Mouse (Mus musculus) spleen, adult 12 weeks (tissue): ENCODE measurements at regions not wholly inside any gene's neighbourhood (a gene's known extent, or its start where the extent isn't known, plus 50 kb on each side); places are given as distances from the start of the nearest gene placed in this dataset.

Source experiments
- DNase-seq: peaks from one replicate; pipeline ENCODE4 v3.0.0; 2022; ENCODE audit warnings: low spot score

DNA sequence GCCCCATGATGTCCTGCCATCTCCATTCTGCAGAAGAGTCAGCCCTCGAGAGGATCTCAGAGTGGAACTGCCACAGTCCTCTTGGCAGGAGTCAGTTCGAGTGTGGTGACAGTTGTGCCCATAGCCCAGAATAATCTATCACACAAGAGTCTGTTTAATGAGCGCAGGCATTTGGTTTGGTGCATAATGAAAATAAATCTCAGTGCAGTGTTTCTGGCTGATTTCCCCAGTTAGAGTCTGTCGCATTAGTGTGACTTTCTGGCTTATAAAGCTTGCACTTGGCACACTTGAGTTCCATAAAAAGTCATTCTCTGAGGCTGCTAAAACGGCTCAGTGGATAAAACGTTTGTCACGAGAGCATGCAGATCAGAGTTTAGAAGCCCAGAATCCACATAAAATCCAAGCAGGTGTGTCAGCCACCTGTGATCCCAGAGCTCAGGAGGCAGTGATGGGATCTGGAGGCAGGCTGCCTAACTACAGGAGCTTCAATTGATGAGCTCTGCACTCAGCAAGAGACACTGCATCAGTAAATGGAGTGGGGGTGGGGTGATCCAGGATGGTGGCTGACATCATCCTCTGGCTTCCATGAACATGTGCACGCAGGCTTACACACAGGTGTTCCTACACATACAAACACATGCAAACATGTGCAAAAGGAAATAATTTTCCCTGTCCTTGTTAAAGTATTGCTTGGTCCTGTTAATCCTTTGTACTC lies 578.5 kb downstream of the Plekhb2 start:
- DNase-seq: no peak

DNA sequence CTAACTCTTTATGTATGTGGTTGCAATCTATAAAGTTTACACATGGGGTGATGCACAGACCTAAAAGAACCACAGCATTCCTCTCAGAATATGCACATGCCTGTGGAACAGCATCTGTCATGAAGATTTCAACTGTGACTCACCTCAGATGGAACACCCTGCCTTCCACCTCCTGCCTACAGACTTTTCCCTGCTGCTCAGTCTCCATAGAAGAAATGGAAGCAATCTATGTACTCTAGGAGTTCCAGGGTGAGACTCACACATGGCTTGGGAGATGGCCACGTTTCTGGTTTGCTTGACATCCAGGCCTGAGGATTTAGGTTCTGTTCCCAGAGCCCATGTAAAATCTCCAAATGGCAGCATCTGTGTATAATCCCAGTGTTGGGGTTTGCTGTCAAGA lies 579.7 kb downstream of the Plekhb2 start:
- no peak for DNase-seq

DNA sequence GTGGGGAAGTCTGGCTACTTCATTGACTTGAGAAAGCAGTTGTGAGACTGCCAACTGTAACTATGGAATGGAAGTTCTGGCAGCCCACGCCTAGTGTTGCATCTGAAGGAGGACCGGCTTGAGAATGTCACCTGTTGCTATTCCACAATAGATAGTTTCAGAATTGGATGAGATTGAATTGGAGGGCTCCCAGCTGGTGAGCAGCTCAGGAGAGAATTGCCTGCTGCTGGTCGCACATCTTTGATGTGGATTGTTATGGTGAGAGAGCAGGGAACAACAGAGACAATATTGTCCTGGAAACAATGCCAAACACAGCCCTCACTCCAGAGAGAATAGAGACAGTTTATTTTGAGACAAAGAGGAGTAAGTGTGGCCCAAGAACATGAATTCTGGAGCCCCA lies 585.9 kb downstream of the Plekhb2 start:
- no peak for DNase-seq

DNA sequence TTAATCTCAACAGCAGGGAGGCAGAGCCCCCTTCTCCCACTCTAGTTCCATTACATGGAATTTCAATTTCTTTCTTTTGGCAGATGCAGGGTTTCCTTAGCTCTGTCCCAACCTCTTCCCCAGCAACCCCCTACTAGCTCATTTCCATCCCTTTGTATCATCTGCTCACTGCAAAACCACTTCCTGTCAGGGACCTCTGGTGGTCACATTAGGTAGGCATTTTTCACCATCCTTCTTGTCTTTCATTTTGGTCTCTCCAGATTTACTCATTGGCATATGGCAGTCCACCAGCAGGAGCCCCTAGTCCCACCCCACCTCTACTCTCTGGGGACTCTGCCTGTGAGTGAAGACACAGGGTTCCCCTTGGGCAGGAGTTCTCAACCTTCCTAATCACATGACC lies 597.6 kb downstream of the Plekhb2 start:
- no peak for DNase-seq

DNA sequence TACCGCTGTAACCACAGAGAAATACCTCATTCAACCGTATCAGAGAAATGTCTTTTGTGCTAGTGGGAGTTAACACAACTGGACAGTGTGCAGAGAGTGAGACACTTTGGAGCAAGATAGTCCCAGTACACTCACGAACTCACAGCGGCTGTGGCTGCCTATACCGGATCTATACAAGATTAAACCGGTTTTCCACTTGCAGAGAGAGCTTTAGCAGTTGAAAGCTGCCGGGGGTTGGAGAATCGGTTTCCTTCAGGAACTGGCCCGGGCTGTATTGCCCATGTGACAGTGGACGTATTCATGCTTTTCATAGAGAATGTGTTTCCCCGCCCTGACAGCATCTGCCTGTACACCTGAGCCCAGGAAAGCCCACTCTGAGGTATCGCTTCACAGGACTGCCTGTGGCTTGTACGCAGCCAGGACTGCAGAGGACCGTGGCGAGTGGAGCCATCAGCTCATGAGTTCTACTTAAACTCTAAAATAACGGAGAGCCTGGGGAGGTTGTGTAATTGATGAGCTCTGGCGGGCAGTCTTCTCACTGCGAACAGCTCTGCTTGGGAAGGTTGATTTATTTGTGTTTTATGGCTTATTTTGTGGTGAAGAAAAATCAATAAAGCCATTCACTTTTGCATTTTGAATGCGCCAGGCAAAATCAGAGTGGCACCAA lies 602.8 kb downstream of the Plekhb2 start:
- DNase-seq: no peak

DNA sequence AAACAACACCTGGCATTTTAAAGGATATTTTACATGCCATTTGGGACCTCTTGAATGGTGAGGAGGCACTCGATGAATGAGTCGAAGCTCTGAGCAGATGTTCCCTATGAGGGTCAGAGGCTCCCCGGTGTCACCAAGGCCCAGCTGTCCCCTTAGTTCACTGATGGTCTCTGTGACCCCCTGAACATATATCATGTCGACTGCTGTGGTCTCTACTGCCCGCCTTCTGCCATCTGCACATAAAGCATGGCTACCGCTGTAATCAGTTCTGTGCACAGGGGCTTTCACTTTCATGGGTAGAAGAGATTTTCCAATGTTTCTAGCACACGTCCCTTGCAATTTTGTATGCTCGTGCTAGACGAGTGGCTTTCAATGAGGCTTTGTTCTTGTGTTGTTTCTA lies 607.8 kb downstream of the Plekhb2 start:
- DNase-seq: no peak

DNA sequence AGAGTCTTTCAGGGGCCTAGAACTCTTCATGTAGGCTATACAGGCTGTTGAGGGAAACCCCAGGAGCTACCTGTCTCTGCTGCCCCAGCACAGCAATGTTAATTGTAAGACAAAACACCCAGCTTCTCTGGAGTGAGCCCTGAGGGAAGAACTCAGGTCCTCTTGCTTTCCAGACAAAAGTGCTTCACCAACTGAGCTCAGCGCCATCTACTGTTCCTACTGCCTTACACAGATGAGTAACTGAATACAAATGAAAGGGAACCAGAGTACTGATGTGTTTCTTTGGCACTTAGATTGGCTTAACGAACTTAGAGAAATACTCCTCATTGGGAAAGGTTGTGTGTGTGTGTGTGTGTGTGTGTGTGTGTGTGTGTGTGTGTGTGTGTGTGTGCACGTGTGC lies 603.1 kb upstream of the Hs6st1 start:
- no peak for DNase-seq

DNA sequence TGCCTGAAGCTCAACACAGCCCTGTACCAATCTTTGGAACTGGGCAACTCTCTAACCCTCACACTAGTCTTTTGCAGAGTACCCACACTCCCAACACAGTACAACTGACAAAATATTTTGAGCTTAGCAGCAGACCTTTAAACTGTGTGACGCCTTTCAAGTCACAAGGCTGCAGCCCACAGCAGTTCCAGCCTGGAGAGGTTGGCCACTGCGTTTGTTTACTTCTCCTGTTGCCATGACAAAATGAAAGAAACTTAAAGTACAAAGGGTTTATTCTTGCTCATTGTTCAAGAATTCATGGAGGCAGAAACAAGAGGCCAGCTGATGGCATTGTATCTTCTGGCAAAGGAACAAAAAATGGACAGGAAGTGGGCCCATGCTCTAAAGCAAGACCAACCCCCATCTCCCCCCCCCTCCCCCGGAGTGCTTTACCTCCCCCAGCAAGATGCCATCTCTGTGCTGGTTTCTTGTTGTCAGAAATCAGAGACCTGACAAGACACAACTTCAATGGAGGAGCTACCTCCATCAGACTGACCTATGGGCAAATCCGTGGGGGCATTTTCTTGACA lies 598.9 kb upstream of the Hs6st1 start:
- DNase-seq: no peak

DNA sequence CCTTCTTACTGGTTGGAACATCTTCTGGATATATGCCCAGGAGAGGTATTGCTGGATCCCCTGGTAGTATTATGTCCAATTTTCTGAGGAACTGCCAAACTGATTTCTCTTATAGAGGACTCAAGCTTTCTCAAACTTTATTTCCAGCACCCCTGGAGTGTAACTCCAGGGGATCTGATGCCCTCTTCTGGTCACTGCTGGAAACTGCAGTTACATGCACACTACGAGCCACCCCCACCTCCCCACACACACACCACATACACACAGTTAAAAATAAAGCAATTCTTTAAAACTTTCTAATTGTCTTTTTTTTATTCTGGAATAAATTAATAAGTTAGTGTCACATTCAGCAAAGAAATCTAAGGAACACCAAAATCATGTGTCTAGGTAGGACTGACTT lies 589.9 kb upstream of the Hs6st1 start:
- DNase-seq: no peak

DNA sequence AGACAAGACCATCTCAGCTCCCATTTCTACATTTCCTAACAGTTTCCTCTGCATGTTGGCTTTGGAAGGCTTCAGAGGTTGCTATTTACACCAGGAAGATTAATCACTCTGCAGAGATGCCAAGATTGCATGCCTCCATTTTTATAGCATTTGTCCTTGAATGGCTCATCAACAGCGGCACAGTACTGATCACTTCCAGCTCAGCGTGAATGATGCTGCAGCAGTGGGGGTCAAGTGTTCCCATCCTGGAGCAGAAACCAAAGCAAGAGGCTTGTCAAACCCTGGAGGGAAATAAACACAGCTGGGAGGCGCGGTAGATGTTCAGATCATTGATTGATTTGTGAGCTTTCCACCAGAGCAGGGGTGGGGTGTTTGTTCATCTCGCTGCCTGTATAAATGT lies 572.2 kb upstream of the Hs6st1 start:
- no peak for DNase-seq

DNA sequence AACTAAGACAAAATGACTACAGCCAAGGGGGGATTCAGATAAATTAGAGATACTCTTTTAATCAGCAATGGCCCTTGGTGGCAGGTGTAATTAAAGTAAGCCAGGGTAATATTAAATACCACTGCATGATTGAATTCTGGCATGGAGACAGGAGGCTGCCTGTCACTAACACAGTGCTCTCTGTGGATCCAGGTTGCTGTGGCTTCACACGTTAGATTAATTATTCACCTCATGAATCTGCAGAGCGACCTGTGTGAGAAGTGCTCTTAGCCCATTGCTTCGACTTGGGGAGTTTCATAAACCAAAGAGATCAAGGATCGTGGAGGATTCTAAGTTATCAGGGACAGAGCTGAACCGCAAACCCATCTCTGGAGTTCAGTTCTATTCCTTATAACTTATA lies 545.2 kb upstream of the Hs6st1 start:
- DNase-seq: no peak

DNA sequence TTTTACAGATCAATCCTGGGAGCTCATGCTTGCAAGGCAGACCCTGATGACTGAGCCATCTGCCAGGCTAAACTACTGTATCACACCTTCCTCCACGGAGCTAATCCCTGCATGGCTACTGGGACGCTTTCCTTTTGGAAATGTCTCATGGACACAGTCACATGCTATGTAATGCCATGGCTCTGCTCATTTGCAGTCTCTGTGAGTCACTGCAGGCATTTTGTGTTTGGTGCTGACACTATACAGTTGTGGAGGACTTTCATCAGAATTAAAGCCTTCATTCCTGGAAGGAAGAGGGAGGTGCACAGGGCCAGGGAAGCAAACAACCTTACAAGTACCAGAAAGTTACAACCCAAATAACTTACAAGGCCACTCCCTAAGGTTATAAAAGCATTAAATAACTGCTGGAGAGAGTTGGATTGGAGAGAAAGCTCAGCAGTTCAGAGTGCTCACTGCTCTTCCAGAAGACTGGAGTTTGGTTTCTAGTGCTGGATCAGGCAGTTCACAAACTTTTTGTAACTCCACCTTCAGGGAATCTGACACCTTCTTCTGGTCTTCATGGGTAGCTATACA lies 544.3 kb upstream of the Hs6st1 start:
- DNase-seq: no peak

DNA sequence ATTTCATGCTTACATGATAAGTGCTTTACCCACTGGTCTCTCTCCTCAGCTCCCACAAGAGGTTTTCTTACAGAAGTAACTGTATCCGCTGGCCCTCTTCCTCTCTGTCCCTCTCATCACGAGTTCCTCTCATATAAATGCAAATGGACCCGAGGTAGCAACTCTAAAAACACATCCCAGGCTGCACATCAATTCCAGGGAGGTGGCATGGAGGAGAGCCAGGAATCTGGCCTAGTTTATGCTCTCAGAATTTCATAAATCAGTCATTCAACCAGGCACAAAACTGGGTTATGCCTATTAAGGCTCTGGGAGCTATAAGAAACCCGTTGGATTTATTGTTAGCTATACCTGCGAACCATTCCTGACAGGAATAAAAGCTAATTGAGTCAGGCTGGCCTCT lies 543.4 kb upstream of the Hs6st1 start:
- no peak for DNase-seq

DNA sequence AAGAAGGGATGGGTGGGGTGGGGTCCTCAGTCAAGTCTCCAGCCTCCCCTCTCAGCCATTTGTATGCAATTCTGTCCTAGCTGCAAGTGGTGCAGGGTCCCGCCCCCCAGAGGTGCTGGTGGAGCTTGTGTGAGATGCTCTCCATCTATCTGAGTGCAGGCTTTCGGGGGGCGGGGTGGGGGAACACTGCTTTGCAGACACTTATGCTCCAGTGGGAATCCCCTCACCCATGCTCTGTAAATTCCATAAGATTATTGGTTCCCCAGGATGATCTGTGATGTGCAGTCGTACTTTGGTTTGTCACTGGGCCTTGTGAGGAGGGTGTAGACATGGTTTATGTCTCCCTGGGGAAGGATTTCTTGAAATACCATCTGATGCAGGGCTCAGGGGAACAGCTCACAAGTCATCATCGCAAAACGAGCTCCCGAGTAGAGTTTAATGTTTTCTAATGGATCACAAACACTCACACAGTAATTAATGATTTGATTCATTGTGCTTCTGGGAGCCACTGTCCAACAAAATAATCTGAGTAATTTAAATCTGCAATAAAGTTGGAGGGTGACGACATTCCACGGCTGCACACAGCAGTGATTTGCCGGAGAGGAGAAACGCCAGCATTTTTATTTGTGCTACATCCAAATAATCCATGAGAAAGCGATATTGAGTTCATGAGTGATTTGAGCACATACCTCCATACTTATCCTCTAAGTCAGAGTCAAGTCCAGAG lies 540.3 kb upstream of the Hs6st1 start:
- no peak for DNase-seq

DNA sequence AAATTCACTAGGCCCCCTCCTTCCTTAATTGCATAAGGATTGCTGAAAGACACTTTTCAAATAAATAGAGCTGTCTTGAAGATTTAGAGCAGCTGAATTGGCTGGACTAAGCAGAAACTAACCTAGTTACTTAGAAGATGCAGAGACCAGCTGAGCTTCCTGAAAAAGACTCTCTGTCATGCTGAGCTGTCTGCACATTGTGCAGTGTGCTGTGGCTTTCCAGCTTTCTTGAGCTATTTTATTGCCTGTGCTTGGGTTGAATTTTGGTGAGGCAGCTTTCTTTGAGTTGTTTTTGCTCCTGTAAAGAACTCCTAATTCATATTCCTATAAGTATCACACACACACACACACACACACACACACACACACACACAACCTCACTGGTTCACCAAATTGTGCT lies 532.7 kb upstream of the Hs6st1 start:
- no peak for DNase-seq

DNA sequence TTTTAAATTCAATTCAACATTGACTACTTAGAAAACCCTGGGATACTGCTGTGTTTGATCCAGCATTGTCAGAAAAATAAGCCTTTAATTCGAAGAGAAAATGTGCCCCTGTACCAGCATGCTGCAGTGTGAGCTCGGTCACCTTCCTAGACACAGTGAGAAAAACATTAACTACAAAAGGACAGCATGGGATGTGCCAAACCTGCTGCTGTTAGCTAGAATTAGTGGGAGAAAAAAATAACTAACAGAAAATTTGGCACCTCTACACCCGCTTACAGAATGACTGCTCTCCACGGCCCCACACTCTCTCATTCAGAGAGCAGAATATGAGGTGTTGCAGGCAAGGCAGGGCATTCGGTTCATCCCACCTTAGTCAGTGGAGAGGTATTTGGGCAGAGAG lies 531.9 kb upstream of the Hs6st1 start:
- no peak for DNase-seq

DNA sequence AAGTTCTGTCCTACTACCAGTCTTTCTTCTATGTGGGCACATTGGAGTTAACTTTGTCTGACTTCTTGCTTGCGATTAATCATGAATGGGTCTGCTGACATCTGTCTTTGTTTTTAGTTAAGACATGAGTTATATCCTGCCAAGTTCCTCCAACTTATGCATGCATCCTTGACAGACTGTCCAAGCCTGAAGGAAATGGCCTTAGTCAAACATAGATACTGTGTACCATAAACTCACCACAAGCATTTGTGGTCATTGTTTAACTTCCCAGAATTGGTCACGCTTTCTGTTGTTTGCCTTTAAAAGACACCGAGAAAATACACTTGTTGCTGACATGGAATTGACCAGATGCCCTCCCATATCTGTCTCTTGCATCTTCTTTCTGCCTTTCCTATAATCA lies 519.4 kb upstream of the Hs6st1 start:
- DNase-seq: no peak

DNA sequence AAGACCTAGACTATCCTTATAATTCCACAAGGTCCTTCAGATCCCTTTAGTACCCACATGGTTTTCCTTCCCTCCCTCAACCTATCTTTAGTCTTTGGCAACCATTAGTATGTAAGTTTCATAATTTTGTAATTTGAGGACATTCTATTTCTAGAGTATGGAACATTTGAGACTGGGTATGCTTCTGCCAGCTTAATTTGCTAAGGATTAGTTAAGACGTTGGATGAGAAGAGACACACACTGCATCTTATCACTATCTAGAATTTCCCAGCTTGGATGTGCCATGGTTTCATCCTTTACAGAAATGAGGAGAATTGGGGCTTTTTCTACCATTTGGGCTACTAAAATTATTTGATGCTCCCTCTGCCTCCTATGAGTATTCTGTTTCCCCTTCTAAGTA lies 516.7 kb upstream of the Hs6st1 start:
- no peak for DNase-seq

DNA sequence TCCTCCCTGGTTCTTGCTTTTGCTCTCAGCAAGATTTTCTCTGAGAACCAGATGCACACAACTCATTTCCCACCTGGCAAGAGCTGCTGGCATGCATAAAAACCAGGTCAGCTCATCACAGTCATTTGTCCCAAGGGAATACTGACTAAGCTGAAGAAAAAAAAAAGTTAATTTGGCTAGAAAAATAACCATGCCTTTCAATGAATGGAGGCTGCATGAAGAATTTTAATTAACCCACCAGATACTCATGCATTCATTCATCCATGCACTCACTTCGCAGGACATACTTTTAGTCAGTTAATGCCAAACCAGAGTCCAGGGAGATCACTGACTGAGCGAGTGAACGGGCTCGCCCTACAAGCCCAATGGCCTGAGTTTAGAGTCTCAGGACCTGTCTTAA lies 505.4 kb upstream of the Hs6st1 start:
- no peak for DNase-seq

DNA sequence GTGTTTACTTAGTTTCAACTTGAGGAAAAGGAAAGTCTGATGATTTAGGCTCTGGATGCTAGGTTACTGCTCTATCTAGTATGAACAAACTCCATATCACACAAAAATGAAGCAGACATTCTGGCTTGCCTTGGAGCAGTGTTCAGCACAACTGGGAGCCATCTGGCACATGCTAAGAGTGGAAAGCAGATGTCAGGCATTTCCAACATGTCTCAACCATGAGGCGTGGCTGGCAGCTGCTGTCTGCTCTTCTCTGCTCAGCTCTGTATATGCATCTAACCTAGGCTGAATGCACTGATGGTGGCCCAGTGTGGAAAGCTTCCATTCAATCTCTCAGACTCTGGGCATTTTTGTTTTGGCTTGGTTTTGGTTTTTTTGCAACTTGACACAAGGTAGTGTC lies 493.0 kb upstream of the Hs6st1 start:
- no peak for DNase-seq

DNA sequence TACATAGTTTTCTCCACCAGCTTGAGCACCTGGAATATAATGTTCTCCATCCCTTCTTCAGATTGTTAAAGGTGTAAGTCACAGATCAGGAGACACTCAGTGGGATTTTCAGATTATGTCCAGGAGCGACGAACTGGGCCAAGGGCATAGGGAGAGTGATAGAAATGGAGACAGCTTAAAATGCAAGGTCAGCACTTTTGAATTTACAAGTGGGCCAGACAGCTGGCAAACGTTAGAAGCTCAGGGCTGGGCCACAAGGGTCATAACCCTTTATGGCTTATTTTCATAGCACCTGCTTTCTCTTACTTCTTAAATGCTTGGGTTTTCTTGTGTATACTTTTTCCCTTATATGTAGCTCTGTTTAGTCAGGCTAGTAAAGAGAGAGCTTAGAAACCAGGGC lies 488.8 kb upstream of the Hs6st1 start:
- DNase-seq: no peak

DNA sequence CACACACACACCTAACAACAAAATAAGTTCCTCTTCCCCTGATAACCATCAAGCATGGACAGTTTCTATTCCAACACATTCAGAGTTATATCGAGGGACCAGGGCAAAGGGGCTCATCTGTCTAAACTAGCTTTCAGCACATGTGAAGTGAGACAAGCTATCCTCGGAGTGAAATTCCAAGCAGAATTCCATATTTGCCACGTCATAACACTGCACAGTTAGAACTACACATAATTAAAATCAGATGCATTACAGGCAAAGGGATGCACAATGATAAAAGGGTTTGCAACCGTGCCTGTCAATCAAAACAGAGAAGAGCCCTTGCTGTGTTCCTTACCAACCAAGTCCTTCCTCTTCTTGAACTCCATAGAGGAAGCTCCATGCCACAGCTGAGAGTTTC lies 488.2 kb upstream of the Hs6st1 start:
- DNase-seq: no peak

DNA sequence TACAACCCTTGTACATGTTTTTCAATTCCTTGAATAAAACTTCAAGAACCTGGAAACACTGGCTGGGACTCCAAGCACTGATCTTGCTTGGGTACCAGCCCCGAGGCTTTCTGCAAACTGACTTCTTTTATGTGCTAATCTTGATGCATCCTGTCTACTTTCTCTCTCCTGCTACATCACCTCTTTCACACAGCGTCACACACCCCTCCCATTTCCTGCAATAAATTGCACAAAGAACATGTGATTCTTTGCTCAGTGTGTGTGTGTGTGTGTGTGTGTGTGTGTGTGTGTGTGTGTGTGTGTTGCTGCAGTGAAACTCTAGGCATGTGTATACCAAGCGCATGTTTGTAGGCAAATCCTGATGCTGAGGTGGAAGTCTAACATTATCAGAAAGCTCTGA lies 487.7 kb upstream of the Hs6st1 start:
- DNase-seq: no peak
